Mouse (Mus musculus): Measurements from ENCODE around the gene Gclm.
"Not testable (repeated sequence)": the region's sequence is repeated elsewhere in the genome, so short reads cannot be mapped to it uniquely, and the experiment has no call there.

Gene Gclm

DNA sequence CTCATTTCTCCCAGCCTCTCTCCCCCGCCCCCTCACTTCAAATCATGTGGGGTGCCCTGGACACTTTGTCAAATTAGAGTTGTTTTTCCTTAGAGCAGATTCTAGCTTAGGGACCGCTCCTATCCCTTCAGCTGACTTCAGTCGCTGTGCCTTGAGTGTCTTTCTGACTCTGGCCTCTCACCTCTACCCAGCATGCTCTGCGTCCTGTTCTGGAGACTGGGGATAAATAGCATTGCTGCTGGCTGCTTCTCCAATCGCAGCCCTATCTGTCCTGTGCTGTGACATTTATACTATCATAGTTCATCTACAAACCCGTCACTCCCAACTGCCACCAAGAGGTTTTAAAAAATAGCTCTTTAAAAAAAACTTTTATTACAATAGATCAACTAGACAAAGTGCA is 2.5 kb upstream of the Gclm start:
- no peak for DNase-seq (ENCODE audit: low read depth, low spot score)

DNA sequence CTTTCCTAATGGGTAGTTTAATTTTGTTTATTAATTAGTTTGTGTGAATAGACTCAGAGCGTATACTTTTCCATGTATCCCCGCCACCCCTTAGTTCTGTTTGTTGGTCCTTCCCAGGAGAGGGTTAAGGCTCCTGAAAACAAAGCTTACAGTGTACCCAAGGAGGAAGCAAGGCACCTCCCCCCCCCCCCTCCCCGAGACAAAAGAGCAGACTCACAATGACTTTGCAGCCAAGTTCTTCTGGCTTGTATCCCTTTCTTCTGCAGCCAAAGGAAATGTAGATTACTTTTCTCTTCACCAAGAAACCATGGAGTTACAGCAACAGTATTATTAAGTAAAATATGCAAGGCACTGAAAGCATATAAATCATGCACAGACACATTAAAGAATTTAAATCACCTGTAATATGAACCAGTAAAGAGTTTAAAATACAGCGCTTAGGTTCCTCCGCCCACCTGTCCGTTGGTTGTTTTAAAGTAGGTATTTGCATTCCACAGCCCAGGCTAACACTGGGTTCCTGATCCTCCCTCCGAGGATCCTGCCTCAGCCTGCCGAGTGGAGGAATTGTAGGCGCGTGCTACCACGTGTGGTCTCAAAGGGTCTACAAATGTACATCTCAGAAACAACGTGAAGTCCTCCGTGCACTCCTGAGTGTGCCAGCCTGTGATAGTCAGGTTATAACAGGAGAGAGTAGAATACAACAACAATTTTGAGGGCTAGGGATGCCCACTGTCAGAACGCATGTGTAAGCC is 1.8 kb upstream of the Gclm start:
- DNase-seq (ENCODE audit: low read depth, low spot score) = no peak

DNA sequence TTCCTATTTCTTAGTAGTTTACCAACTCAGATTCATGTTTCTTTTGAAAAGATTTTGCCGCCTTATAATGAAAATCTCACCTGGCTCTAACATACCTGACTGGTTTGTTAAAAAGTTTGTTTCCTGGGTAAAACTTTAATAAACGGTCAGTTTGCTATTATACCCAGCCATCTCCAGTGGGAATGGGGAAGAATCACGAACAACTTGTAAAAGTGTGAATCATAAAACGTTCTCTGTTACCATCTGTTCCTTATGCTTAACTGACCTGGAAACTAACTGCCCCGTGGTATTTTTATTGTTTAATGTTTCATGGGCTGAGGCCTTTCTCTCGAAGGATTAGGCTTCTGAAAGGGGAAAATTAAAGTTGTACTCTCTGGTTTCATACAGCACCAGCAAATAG is 598 bp upstream of the Gclm start:
- no peak for DNase-seq (ENCODE audit: low read depth, low spot score)

DNA sequence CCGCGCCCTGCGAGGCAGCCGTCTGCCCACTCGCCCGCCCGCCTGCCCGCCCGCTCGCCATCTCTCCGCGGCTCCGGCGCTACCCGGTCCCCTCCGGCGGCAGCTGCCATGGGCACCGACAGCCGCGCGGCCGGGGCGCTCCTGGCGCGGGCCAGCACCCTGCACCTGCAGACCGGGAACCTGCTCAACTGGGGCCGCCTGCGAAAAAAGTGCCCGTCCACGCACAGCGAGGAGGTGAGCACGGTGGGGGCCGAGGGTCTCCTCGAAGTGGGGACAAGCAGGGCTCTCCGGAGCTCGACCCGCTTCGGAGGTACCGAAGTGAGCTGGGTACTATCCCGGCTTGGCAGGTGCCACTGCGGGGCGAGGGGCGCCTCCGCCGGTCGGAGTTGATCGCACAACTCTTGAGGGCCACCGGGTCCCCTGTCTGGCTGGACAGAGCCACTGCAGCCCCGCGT is 548 bp downstream of the Gclm start:
- DNase-seq (ENCODE audit: low read depth, low spot score) = peak; percentile 21

DNA sequence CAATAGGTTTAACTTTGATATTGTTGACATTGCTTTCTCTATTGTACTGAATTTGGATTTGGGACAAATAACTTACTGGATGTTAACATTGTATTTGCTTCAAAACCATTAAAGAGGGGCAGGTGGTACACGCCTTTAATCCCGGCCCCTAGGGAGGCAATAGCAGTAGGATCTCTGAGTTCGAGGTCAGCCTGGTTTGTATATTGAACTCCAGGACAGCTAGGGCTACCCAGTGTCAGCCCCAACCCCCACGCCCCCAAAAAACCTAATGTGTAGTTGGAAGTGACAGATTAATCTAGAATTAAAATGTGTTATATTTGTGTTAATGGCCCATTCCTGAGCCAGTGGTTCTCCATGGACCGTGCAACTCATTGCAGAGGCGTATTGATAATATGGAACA is 1.0 kb downstream of the Gclm start:
- DNase-seq (ENCODE audit: low read depth, low spot score) = no peak

DNA sequence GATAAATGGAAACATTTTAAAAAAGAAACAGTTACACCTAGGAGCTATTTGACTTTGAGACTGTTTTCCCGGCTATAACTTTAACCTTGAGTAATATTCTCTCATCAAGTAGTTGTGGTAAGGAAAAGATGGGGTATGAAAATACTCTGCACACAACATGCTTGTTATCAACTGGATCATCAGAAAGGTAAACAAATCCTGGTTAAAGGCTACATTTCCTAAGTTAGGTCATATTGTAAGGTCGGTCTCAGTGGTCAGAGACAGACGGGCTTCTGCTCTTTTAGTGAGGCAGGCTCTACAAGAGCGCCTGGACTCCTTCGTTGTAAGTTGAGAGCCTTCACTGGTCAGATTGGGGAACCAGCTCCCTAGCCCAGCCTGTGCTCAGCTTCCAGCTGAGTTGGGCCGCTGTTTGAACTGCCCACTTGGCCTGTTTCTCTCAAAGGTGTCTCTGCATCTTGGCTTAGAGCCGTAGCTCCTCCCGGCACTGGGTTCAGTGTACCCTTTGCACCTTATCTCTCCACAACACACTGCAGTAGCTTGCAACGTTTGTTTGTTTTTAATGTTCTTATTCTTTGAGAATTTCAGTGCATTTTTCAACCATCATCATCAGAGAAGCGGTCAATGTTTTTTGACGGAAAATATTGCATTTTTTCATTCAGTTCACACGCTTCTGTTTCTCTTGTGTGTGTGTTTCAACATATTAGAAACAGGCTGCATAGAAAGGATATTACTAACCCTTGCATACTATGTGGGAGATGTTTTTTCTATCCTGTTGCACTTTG is 1.8 kb downstream of the Gclm start:
- DNase-seq (ENCODE audit: low read depth, low spot score) = no peak

DNA sequence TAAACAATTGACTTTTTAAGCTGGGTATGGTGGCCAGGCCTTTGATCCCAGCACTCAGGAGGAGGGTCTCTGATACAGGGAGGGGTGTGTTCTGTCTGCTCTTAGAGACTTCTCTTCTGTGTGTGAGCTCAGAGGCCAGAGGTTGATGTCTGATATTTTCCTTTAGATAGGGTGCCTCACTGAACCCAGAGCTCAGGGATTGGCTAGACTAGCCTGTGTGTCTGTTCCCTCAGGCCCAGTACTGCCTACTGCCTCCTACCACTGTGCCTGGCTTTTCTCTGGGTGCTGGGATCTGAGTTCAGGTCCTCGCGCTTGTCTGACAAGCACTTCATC is 2.4 kb downstream of the Gclm start:
- no peak for DNase-seq (ENCODE audit: low read depth, low spot score)

DNA sequence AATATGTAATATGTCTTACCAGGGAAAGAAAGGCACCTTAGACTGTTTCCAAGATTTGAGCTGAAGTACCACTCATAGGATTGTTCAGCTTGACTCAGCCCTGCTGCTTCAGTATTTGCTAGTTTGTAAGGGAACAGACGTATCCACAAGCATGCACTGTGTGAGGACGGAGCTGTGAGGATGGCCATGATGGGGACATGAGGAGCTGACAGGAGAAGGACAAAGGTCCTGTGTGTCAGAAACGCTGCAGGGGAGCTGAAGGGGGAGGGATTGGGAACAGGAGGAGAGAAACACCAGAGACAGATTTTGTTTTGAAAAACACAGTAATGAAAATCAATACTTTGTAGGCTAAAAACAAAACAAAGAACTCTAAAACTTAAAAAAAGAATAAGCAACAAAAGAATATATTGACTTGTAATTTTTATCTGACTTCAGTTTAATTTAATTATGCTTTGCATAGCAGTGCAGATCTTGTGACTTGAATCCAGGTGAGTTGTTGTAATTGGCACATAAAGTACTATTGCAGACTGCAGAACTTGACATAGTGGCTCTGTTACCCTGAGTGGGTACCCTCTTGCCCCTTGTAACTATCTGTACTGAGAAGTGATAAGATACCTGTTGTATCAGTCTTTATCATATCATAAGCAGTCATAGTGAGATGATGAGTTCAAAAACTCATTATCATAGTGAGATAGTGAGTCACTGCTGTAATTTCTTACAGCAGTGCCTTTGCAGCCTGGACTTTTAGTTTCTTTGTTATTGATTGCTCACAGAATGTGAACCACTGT is 7.3 kb downstream of the Gclm start:
- DNase-seq (ENCODE audit: low read depth, low spot score) = no peak

DNA sequence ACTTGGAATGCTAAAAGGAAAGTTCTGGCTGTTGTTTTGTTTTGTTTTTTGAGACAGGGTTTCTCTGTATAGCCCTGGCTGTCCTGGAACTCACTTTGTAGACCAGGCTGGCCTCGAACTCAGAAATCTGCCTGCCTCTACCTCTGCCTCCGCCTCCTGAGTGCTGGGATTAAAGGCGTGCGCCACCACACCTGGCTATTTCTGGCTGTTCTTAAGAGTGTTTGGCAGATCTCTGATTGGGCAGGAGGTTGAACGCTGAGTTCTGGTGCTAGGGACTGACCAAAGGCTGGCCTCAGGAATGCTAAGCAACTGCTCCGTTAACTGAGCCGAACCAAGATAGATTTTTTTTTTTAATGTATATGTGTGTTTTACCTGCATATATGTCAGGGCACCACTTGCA is 8.7 kb downstream of the Gclm start:
- DNase-seq (ENCODE audit: low read depth, low spot score) = not testable (repeated sequence)

DNA sequence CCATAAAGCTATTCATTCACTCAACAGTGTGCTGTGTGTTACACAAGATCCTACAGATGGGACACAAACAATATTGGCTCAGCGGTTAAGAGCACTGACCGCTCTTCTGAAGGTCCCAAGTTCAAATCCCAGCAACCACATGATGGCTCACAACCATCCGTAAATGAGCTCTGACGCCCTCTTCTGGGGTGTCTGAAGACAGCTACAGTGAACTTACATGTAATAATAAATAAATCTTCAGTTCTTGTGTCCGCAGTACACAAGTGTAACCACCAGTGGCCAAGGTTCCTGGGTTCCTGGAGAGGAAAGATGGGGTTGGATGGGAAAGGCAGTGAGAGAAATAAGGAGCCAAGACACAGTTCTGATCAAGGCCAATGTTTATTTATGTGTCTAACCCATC is 24.6 kb downstream of the Gclm start:
- DNase-seq (ENCODE audit: low read depth, low spot score) = no peak

DNA sequence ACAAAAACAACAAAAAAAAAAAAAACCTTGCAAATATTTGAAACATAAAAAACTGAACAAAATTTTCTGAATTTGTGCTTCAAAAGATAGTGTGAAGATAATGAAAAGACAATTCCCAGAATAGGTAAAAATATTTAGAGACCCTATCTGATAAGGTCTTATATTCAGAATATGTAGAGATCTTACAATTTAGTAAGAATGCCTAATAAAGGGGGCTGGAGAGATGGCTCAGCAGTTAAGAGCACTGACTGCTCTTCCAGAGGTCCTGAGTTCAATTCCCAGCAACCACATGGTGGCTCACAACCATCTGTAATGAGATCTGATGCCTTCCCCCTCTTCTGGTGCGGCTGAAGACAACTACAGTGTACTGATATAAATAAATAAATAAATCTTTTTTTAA is 27.2 kb downstream of the Gclm start:
- not testable (repeated sequence) for DNase-seq (ENCODE audit: low read depth, low spot score)

DNA sequence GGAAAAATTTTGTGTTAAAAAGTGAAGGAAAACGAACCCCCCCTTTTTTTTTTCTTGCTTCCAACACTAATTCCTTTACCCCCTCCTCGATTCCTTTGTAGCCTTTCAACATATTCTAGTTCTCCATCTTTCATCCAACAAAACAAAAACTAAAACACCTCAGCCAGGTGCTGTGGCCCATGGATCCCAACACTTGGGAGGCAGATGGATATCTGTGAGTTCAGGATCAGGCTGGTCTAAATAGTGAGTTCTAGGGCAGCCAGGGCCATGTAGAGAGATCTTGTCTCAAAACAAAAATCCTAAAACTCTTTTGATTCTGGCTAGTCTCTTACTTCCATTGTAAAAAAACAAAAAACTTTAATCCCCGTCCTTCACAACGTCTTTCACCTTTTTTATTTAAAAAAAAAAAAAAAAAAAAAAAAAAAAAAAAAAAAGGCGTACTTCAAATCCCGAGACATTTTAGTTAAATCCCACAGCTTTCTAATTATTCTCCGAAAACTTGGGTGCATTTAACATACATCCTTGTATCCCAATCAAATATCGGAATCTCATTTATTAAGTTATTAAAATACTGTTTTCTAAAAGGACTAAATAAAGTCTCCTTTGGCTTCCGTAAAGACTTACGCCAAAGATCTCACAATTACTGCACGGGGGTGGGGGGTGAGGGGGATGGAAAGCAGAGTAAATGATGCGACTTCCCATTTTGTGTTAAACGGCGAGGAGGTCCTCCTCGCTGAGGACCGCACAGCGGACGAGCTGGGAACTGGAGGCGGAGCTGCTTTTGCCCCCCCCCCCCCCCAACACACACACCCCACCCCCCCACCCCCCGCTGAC is 28.3 kb downstream of the Gclm start:
- DNase-seq (ENCODE audit: low read depth, low spot score) = no peak

DNA sequence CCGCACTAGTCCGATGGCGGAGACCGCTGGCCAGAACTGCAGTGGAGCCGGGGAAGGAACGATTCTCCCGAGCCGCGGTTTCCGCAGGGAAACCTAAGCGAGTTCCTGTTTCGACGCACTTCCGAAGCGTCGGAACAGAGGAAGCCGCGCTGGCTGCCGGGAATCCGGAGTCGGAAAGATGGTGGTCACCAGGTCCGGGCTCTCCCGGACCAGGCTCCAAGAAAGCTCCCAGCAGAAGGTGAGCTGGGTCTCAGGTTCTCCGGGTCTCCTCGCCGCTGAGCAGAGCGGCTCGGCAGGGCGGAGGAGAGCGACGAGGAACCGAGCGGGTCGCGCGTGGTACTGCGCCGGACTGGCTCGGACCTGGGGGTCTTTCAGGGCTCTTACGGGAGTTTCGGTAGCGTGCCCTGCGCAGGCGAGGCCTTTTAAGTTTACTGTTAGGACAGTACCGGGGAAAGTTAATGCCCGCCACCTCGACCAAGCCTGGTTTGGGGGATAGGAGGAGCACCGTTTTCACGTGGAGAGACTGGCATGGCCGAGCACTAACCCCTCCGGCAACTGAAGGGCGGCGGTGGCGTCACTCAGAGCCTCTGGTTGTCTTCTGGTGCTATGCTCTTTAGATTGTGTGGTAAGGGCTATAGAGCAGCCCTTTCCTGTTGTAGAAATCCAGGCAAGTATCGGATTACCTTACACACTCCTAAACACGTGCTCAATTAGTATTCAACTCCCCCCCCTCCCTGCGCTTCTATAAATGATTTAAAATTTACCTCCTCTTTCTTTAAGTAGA is 29.1 kb downstream of the Gclm start, which contains the start of gene Dnttip2:
TSS of gene Dnttip2 (plus strand) at position 148 of the 784 bp plus-strand sequence.
- DNase-seq (ENCODE audit: low read depth, low spot score) = peak; percentile 97

DNA sequence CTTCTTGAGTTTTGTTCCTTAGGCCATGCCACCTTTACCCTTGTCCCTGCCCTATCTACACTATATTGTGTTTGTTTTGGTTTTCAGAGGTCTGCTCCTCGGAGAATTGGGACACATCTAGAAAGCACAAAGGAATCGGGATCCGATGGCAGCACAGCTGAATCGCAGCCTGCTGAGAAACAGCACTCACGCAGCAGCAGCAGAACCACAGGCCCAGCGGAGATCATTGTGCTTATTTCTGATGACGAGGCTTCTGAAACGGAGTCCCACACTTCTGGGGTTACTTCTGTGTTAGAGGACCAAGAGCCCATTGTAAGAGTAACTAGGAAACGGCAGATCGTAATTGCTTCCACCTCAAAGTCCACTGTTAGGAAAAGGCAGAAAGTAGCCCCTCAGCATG is 29.8 kb downstream of the Gclm start:
- DNase-seq (ENCODE audit: low read depth, low spot score) = no peak

DNA sequence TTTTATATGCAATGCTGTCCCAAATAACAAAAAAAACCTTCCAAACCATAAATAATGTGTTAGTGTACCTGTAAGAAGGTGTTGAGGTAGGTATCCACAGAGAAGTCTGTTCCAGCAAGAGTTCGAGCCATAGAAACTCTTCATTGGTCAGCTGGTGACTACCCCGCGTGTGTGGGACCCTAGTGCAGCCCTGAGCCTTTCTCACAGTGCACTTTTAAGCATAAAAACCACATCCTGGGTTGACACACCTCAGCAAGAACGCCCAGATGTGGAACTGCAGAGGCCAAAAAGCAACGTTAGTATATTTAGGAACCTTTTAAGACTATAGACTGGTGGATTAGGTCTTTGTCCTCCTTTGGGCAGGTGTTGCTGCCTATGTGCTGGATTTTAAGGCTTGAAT is 41.8 kb downstream of the Gclm start:
- DNase-seq (ENCODE audit: low read depth, low spot score) = no peak

DNA sequence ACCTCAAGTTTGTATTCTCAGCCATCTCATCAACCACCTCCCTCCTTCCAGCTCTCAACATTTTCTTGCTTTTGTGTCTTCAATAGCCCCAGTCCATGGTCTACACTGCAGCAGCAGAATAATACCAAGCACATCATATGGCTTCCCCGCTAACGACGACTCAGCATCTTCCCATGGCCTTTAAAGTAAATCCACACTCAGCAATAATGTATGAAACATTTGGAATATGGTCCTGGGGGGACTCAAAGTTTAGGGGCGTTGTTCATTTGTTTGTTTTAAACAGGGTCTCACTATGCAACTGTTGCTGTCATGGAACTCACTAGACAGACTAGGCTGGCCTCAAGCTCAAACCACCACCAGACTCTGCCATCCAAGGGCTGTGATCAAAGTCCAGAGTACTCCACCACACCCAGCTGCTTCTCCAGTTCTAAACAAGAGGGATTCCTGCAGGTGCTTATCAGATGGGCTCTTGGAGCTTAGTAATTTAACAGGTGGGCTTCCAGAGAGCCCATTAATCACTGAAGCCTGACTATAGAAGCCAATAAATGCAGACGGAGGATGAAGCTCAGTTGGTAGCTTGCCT is 43.3 kb downstream of the Gclm start:
- no peak for DNase-seq (ENCODE audit: low read depth, low spot score)

DNA sequence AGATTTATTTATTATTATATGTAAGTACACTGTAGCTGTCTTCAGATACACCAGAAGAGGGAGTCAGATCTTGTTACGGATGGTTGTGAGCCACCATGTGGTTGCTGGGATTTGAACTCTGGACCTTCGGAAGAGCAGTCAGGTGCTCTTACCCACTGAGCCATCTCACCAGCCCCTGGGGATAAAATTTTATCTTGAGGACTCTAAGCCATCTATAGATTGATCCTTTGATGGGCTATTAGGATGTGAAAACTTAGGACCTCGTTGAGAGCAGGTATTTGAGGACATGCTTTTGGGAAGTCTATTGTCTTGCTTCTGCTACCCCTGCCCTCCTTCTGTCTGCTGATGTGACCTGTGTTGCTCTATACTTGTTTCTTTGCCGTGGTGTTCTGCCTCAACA is 44.0 kb downstream of the Gclm start:
- not testable (repeated sequence) for DNase-seq (ENCODE audit: low read depth, low spot score)

DNA sequence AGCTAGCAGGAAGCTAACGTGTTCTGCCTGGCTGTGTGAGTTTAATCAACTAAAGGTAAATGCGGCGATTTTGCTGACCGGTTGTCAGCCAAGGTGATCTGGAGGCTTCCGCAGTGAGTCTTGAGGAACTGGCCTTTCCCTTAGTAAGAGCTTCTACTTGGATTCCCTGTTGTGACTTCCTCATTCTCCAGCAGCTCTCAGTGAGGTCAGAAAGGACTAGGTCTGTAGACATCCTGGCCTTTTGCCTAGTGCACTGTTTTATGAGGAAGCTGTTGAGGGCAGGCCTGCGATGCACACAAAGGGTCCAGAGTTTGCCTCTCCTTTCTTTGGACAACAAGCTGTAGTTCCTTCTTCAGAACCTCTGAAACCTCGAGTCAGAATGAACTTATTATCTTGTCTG is 45.3 kb downstream of the Gclm start:
- no peak for DNase-seq (ENCODE audit: low read depth, low spot score)

DNA sequence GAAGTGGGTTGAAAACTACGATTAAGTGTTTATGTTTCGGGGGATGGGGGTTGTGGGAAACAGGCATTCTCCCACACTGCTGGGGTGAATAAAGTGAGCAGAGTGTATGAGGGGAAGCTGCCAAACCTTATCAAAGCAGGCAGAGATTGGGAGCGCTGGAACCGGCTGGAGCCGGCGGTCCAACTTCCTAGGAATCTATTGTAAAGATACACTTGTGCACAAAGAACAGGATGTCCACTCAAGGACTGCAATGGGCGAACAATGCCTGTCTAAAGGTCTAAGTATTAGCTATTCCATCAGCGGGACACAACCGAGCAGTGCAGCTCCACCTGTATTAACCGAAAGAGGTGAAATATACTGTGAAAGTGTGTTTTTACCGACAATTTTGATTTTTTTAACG is 46.5 kb downstream of the Gclm start:
- no peak for DNase-seq (ENCODE audit: low read depth, low spot score)
